ENCODE assay signal across 9 mouse cellular contexts in the genomic region with DNA sequence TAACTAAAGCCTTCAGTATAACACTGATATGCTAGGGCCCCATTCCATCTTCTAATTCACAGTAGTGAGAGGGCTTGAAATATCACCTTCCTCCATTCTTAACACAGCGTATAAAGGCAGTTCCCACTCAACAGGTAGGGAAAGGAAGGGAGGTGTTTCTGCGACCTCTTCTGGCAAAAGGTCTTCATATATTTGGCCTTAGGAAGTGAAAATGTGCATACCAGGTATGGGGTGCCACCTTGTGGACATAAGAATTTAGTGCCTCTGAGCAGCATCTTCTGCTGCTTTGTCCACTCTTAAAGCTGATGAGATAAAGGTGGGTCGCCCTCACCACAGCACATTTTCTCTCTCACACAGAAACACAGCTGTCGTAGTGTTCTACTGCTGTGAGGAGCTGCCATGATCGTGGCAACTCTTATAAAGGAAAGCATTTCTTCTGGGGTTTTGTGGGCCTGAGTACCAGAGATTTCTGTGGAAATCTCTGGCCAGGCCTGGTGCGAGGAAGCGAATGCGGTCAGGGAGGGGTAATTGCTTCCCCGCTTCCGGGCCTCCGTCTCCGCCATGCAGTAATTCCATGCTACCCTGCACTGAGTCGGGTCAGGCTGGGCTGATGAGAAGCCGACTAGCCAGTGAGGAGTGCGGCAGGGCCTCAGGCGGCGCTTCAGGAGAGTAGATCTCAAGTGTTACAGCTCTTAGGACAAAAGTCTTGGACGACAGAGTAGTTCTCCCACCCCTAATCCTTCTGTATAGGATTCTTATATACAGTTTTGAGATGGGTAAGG.
A peak's percentile ranks its signal among the peaks of the same experiment; 100 is the strongest.
DNase-seq lines count a peak whose midpoint lies in the region; ATAC-seq and TF ChIP-seq lines count a peak whose summit lies in the region.
"Had no signal": no experiment of that assay in that cellular context is flagged by ENCODE, and none has a peak within 500 bp of the region (broad histone marks: within the 10 kb centered on the region; RNA-seq: fewer than 3 reads in every experiment).

No protein-coding gene starts in this region.

- DNase-seq in brain, embryonic 14.5 days (ENCODE audit: low read depth) = peak; percentile 96
- DNase-seq in forebrain, embryonic 10.5 days (ENCODE audit: extremely low spot score, low spot score) = peak; percentile 74
- DNase-seq in heart, postnatal 10 days = peak; percentile 83 to 84
- peak; percentile 77 to 82 for DNase-seq in kidney, postnatal 36 days
- DNase-seq in liver, postnatal 0 days = peak; percentile 56
- DNase-seq in thymus, adult 18-20 months = peak; percentile 14 to 52

- no peaks in the 10 kb centered on the region for H3K27me3 ChIP-seq in ES-Bruce4 (ENCODE audit: control insufficient read depth, insufficient read depth, low read length, poor library complexity, severe bottlenecking)
- no peaks in the 10 kb centered on the region for H3K27me3 ChIP-seq in forebrain, embryonic 10.5 days (ENCODE audit: poor library complexity, severe bottlenecking)
- H3K27me3 ChIP-seq in liver, postnatal 0 days (ENCODE audit: insufficient read depth, low read length) = no peaks in the 10 kb centered on the region
- no peaks in the 10 kb centered on the region for H3K27me3 ChIP-seq in neural tube, embryonic 15.5 days (replicated peaks)
- H3K27me3 ChIP-seq: liver, embryonic 15.5 days had no signal

- intact Hi-C loops in heart, postnatal 10 days (cut with DNase I) = loop anchor here (1.0 to 5.0 kb wide), 5 partner anchors 91 to 362 kb away; no protein-coding TSS in a partner anchor

- no peaks in the 10 kb centered on the region for H3K36me3 ChIP-seq in ES-Bruce4 (ENCODE audit: control insufficient read depth, insufficient read depth, low read length, poor library complexity, severe bottlenecking)
- no peaks in the 10 kb centered on the region for H3K36me3 ChIP-seq in forebrain, embryonic 10.5 days (replicated peaks)
- H3K36me3 ChIP-seq in liver, postnatal 0 days (replicated peaks; ENCODE audit: insufficient read depth, low read length) = no peaks in the 10 kb centered on the region
- H3K36me3 ChIP-seq in neural tube, embryonic 15.5 days = no peaks in the 10 kb centered on the region
- H3K36me3 ChIP-seq: liver, embryonic 15.5 days had no signal

- no peak for TF ChIP-seq EP300 in ES-Bruce4 (IDR thresholded peaks at IDR 0.05; ENCODE audit: insufficient read depth, low read depth, low read length)
- TF ChIP-seq EP300 in liver, postnatal 0 days (IDR thresholded peaks at IDR 0.05; ENCODE audit: low read depth) = no peak

- peak; percentile 31; the same call in 1 of the 2 replicates for ATAC-seq in liver, postnatal 0 days
- peak; percentile 84 for ATAC-seq in neural tube, embryonic 15.5 days (ENCODE audit: low FRiP score)

- H3K4me3 ChIP-seq in ES-Bruce4 (ENCODE audit: low read depth, low read length) = no peak overlapping the region
- H3K4me3 ChIP-seq in forebrain, embryonic 10.5 days = no peak overlapping the region
- H3K4me3 ChIP-seq in liver, postnatal 0 days (ENCODE audit: low read depth, low read length) = no peak overlapping the region
- H3K4me3 ChIP-seq in neural tube, embryonic 15.5 days (replicated peaks) = no peak overlapping the region
- H3K4me3 ChIP-seq: liver, embryonic 15.5 days had no signal

- no peaks in the 10 kb centered on the region for H3K4me1 ChIP-seq in ES-Bruce4 (ENCODE audit: control insufficient read depth, insufficient read depth, low read length)
- H3K4me1 ChIP-seq in forebrain, embryonic 10.5 days = peaks cover 15% of the 10 kb centered on the region
- no peaks in the 10 kb centered on the region for H3K4me1 ChIP-seq in liver, postnatal 0 days (ENCODE audit: insufficient read depth)
- peaks cover 7% of the 10 kb centered on the region; the same call in 1 of the 2 replicates for H3K4me1 ChIP-seq in neural tube, embryonic 15.5 days
- H3K4me1 ChIP-seq: liver, embryonic 15.5 days had no signal

- H3K27ac ChIP-seq in ES-Bruce4 (ENCODE audit: insufficient read depth, low read length) = no peak overlapping the region
- peak overlapping the region; percentile 68 for H3K27ac ChIP-seq in forebrain, embryonic 10.5 days
- no peak overlapping the region for H3K27ac ChIP-seq in liver, postnatal 0 days (ENCODE audit: low read depth)
- no peak overlapping the region for H3K27ac ChIP-seq in neural tube, embryonic 15.5 days (replicated peaks)
- H3K27ac ChIP-seq: liver, embryonic 15.5 days had no signal

- no peak for TF ChIP-seq POLR2A in ES-Bruce4 (IDR thresholded peaks at IDR 0.05; ENCODE audit: insufficient read depth, low read length)
- TF ChIP-seq POLR2A in brain, embryonic 14.5 days (IDR thresholded peaks at IDR 0.05; ENCODE audit: borderline replicate concordance, extremely low read depth, insufficient read depth, insufficient read length, poor library complexity, severe bottlenecking) = no peak

- TF ChIP-seq CTCF in ES-Bruce4 (IDR thresholded peaks at IDR 0.05; ENCODE audit: low read depth, low read length) = peak; percentile 21
- TF ChIP-seq CTCF in brain, embryonic 14.5 days (IDR thresholded peaks at IDR 0.05; ENCODE audit: borderline replicate concordance, extremely low read depth, insufficient read depth, insufficient read length) = peak; percentile 79; the same call in 1 of the 2 replicates
- TF ChIP-seq CTCF in liver, postnatal 0 days (IDR thresholded peaks at IDR 0.05; ENCODE audit: low read depth) = peak; percentile 97

- H3K9me3 ChIP-seq in ES-Bruce4 (replicated peaks; ENCODE audit: control insufficient read depth, insufficient read depth, low read length, poor library complexity, severe bottlenecking) = no peaks in the 10 kb centered on the region
- H3K9me3 ChIP-seq in forebrain, embryonic 10.5 days = no peaks in the 10 kb centered on the region
- H3K9me3 ChIP-seq in liver, postnatal 0 days (ENCODE audit: low read length) = no peaks in the 10 kb centered on the region
- H3K9me3 ChIP-seq in neural tube, embryonic 15.5 days (replicated peaks) = no peaks in the 10 kb centered on the region
- H3K9me3 ChIP-seq: liver, embryonic 15.5 days had no signal

- H3K9ac ChIP-seq in ES-Bruce4 (ENCODE audit: low read depth, poor library complexity, severe bottlenecking) = no peak overlapping the region
- no peak overlapping the region for H3K9ac ChIP-seq in liver, postnatal 0 days (replicated peaks)
- H3K9ac ChIP-seq in neural tube, embryonic 15.5 days (replicated peaks) = 0 out of 2 replicates have a peak overlapping the region, but pooled peaks have one; percentile 2
- H3K9ac ChIP-seq: liver, embryonic 15.5 days had no signal

- 42% methylated on average over 18 of the region's 18 CpGs for WGBS in forebrain, embryonic 10.5 days
- 36% methylated on average over 18 of the region's 18 CpGs for WGBS in liver, postnatal 0 days (ENCODE audit: insufficient replicate concordance)
- WGBS in neural tube, embryonic 15.5 days = 41% methylated on average over 18 of the region's 18 CpGs

- no peak overlapping the region for H3K4me2 ChIP-seq in liver, postnatal 0 days (ENCODE audit: low read depth, low read length)
- H3K4me2 ChIP-seq in neural tube, embryonic 15.5 days = no peak overlapping the region
- H3K4me2 ChIP-seq: liver, embryonic 15.5 days had no signal

Comparison
In these comparisons a context has a peak if more than half of its experiments do, and no peak if none do; other contexts are left out.
1. CTCF ChIP-seq: peak in every context shown above with its lines; median percentile 97 in liver, postnatal 0 days; 79 in brain, embryonic 14.5 days; 21 in ES-Bruce4.
2. DNase-seq: peak in every context shown above with its lines; median percentile 96 in brain, embryonic 14.5 days; 84 in heart, postnatal 10 days; 80 in kidney, postnatal 36 days; 74 in forebrain, embryonic 10.5 days; 56 in liver, postnatal 0 days; 33 in thymus, adult 18-20 months.